Mouse (Mus musculus): Measurements from ENCODE around the gene Parp14.

- TF ChIP-seq CTCF (IDR thresholded peaks at IDR 0.05; ENCODE audit: low read depth, low read length), result no peak
- no peak for TF ChIP-seq GATA1 (IDR thresholded peaks at IDR 0.05; ENCODE audit: borderline replicate concordance, low read length)
Observed at GRCm38 (mm10) chr16:35914301-35914700, 43.0 kb upstream of the Parp14 start.

Data from G1E (cell line).